Mouse (Mus musculus) heart, postnatal 4 days (tissue): ENCODE data around the gene Enpp1. TPM values are rescaled to one million over a fixed set of nuclear protein-coding genes. Genes with fewer than 3 reads are reported as not detected.
A peak's percentile ranks its signal among the peaks of the same experiment; 100 is the strongest.

Source experiments
- DNase-seq: peaks from one replicate; pipeline ENCODE4 v3.0.0; 2021
- total RNA-seq, 2 experiments: library from RNA; stranded (reverse); gene quantifications; 2 replicates each; pipeline ENCODE4 v1.2.3; 2021

Enpp1 gene
- total RNA-seq, 2 experiments from 2014 or later, result 6.9 to 7.2 TPM

- DNase-seq, result no peak
Observed at GRCm38 (mm10) chr10:24710361-24710760, 1.6 kb downstream of the Enpp1 start.

DNA sequence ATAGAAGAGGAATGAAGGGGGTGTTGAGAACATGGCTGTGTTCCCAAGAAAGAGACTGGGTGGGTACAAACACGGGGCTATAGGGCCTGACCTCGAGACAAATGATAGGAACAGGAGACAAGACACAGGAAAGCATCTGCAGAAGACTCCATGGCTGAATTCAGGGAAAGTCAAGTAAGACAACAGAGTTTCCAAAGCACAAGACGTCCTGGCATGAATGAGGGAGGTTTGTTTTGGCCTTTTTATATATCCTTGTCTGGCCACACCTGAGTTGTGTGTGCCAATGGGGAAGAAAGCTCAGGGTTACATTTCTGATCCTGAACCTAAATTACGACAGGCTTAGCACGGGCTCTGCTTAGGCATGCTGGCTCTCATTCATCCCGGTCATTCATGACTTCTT lies 4.2 kb downstream of the Enpp1 start:
- DNase-seq, result no peak

DNA sequence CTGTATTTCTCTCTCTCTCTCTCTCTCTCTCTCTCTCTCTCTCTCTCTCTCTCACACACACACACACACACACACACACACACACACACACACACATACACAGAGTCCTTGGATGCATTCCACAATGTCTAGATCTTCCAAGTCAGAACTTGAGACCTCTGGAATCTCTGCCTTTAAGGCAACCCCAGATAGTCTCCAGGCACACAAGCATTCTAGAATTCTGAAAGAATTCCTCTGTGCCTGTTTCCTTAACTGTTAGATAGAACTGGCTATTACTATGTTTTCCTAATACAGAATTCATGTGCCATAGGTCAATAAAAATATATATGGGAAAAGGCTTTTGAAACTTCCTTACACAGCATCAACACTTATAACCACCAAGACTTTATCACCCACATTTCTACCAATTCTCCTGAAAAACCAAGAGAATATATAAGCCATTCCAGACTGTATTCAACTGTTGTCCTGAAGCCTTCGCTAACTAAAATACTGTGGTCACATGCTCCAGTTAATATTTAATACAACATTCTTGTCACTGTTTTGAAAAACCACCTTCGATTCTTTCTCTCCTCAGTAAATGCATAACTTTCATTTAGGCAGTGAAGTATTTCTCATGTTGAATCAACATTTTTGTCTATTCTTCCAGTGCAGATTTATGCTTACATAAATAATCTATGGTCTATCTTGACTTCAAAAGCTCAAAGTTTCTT lies 5.4 kb downstream of the Enpp1 start:
- DNase-seq, result no peak

DNA sequence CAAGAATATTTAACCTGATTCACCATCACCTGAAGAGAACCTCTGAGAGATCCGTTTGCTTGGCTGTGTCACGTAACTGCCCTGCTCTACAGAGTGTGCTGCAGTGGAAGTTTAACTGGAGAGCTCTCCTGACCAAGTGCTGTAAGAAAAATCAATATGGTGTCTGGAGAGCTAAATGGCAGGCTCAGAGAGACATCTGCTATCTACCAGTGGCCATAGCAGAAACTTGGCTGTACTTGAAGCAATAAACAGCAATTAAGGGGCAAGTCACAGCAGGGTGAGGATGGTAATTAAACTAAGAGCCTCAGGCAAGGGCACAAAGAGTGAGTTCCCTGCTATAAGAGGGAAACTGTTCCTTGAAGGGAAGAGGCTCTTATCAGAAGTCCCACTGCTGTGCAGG lies 9.3 kb downstream of the Enpp1 start:
- DNase-seq, result no peak

GRCm38 (mm10) chr10:24698131-24698775 lies 13.7 kb downstream of the Enpp1 start:
- DNase-seq, result no peak

DNA sequence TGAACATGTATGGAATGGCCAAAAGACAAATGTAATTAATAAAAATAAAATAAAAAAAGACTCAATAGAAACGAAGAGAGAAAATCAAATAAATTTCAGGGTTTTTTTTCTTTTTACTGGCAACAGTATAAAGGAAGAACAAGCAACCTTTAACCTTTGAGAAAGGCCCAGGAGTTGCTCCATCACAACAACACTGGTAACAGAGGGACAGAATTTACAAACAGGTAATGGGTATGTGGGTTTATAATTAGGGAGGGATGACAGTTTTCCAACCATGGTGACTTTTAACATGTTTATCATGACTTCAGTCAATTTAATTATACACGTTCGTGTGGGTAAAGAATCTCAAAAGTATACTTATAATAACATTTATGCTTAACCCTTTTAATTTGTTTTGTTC lies 15.2 kb downstream of the Enpp1 start:
- no peak for DNase-seq

DNA sequence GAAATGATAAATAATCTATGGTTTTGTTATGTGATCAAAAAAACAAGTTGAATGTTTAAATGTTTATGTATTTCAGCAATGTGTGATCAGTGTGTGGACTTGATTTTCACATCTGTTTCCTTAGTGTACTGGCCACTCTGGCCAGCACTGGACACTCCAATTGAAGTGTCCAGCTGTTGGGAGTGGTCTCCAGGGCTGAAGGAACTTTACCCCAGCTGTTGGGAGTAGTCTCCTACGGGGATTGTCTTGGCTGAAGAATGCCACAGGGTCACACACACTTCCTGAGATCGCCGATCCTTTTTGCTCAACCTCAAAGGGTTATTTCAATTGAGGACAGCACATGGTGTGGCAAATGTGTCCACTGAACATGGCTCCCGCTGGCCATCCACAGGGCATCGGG lies 16.2 kb downstream of the Enpp1 start:
- DNase-seq, result no peak

DNA sequence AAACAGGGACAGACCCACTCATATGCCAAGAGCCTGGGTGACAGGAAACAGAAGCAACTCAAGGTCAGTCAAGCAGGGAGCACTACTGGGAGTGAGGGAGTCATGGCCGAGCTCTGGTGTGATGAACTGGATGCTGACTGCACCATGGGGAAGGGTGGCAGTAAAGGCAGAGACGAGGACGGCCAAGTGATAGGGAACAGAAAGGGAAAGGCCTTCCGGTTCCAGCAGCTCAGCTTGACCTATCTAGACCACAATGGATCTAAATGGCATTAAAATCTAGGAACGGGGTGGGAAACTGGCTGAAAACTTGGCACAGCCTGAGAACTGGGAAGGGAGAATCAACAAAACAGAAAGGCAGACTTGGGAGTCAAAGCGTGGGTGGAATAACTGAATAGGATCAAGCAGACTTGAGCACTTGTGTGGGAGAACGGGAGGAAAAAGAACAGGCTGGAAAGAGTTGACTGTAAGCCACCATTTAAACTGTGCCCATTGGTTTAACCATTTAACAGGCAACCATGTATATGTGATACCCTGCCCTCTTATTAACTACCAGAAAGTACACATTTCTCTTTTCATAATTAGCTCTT lies 29.3 kb downstream of the Enpp1 start:
- no peak for DNase-seq

- DNase-seq, result no peak
Observed at GRCm38 (mm10) chr10:24677681-24678080, 34.3 kb downstream of the Enpp1 start.

DNA sequence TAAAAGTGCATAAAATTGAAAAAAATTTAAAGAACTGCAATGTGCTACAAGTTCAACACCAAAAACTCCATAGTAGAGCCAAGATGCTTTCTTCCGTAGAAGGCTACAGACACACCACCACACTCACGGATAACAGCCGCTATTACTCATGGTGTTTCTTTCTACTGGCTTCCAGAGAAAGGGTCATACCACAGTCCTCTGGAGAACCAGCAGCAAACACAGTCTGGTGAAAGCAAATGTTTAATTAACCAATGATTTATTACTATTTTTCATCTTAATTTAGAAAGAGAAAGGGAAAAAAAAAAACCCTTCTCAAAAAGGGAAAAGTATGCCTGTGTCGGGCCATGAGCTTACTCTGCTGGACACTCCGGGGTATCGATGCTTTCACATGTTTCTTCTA lies 37.7 kb downstream of the Enpp1 start:
- DNase-seq, result no peak

DNA sequence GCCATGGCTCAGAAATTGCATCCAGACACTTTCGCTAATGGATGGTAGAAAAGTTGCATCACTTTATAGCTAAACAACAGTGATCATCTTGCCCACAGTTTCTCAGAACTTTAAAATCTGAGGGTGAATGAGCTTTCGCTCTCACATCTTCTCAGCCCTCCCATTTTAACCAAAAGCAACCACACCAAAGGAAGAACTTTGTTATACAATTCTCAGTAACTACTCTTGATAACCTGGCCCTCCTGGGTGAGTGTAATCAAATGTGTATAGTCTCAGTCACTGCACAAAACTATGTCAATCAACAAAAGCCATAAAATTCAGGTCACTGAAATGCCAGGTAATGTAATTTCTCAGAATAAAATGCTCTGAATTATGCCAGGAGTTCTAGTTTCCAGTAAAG lies 39.0 kb downstream of the Enpp1 start:
- no peak for DNase-seq

DNA sequence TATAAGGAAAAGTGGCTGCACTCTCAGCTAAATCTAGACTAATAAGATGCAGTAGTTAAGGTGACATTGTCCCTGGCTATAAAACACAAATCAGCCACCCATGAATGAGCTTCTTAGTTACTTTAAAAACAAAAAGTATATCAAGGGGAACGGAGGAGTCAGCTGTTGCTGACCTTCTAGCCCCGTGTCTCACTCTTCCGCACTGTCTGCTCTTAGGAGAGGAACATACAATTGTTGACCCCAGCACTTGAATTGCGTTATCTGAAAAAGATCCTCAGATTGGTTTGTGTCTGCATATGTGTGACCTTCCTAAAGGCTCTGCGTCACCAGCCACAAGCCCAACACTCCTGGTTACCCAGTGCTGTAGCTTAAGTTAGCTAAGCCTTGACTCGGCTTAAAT lies 41.4 kb downstream of the Enpp1 start:
- no peak for DNase-seq

DNA sequence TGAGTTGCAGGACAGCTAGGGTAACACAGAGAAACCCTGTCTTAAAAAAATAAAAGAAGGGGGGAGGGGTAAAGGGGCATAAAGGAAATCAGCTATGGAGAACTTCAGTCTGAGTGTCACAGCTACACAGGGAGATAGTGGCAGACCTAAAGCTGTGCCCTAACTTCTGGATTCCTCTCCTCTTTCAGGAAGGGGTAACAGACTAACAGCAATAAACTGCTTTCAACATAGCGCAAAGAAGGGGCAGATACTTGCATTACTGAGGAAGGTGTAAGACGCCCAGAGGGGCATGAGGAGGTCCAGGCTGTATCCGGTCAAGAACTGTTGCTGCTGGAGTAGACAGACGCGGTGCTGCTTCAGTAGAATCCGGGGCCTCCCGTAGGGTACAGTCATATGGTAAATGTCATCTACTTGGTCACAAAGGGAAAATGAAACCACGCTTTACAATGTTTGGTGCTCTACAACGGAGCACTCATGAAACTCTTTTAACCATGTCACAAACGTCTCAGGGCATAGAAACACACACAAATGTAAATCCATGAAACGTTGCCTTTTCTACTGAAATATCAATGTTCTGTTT lies 60.9 kb downstream of the Enpp1 start:
- no peak for DNase-seq

DNA sequence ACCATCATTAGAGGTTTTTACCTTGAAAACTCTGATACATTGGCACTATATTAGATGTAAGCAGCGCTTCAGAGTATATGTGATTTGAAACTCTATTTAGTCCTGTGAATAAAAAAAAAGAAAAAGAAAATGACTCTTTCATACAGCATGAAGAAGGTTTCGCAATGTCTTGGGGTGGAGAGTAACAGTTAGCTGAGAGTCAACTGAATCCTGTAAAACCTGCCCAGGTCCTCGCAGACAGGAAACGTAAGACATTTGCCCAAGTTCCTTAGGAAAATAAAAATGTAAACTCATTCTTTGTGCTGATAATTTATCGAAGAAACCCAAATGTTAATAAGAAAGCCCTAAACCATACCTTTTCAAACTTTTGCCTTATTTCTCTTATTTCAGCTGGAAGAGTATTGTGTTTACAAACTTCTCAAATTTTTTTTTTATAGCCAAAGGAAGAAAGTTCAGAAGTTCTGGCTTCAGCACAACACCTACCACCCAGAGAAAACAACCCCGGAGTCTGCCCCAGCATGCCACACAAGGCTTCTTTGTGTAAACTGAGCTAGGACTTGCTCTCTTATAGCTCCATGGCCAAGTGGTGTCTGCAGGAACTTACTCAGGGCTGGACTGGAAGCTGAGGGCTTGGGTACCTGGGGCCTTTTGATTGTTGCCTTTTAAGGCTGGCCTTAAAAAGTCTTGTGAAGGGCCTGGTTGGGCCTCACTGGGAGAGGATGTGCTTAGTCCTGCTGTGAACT lies 63.8 kb downstream of the Enpp1 start:
- DNase-seq, result no peak

DNA sequence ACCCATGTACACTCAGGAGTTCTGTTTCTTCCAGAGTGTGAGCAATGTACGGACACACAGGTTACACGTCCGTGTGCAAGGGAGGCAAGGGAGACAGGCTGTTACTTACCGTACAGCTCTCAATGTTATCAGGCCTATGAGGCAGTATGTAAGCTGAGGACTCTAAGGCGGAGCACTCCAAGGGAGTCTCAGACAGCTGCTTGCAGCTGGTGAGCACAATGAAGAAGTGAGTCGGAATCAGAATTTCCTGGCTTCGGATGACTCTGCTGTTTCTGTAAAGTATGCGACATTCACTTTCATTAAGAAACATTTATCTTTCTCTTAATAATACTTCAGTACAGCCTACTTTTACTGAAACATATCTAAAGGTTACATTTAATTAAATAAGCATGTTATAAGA lies 66.8 kb downstream of the Enpp1 start:
- DNase-seq, result peak; percentile 43

DNA sequence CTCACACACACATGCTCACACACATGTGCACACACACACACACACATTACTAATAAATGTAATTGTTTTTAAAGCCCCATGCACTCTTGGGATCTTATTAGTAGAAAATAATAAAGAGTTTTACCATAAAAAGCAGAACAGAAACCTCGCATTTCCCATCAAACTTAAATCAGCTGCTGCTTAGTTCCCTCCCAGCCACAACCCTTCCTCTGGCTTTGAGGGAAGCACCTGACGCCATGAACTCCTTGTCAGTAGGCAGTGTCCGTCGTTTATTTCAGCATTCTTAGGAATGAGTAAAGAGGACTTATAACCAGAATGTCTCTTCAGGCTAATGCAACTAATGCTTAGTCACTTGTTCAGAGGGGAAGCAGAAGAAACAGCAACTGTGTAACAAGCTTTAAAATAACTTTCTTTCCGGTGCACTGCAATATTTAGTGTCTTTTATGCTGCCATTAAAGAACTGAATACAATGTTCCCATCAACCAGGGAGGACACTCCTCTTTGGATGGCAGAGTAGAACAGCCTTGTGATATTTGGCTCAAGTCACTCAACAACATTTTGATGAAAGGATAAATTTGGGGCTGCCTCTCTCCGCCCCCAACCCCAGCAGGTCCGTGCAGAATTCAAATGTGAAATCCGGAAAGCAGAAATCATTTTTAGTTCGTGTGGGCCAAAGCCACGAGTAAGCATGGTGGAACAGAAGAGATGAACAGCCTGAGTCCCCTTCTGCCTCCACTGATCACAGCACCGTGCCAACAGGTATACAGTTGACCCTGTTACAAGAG lies 69.0 kb downstream of the Enpp1 start:
- no peak for DNase-seq

GRCm38 (mm10) chr10:24641416-24642140 lies 70.4 kb downstream of the Enpp1 start:
- DNase-seq, result no peak

GRCm38 (mm10) chr10:24640186-24640875 lies 71.6 kb downstream of the Enpp1 start:
- no peak for DNase-seq

DNA sequence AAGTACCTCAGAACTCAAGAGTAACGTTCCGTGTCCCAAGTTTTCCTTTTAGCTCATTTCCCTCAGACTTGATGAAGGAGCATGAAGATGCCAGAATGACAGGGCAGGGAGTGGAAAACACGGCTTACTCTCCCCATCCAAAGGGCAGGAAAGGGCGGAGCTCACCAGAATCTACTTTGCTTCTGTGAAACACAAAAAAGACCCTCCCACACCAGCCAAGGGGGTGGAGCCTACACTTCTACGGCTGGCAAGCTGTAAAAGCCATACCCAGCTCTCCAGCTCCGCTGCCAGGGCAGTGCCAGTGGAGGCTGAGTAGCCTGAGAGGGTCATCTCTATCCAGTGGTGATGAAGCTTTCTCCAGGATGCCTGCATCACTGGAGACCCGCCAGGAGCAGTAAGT lies 72.4 kb downstream of the Enpp1 start:
- DNase-seq, result no peak

DNA sequence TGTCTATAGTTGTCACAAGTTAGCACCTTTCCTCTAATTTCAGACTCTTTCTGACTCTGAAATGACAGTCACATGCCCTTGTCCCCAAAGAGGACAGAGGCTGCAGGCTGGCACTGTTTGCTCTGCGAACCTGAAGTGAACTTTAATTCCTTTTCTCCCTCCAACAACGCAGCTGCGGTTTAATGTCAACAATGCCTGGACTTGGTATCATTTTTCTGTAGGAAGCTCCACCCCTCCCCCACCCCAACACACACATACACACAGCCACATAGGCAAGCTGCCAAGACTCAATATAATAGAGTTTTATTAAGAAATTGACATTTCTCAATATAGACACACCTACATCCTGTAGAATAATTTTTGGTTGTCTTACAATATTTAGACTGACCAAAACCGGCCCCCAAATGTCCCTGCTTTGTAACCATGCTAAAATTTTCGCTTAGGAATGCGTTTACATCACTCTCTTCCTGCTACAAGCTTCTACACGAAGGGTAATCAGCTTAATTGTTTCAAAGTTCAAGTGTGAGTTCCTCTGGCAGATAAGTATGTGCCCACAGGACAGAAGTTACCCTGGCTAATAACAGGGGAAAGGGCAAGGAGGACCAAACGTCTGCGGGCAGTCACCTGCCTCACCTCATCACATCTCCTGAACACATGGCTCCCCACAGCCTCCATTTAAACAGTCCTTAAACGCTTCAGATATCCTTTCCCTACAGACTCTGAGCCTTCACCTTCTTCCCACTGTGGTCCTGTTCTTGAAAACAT lies 73.5 kb downstream of the Enpp1 start:
- DNase-seq, result no peak
